Mouse (Mus musculus): ENCODE measurements around the gene Ptms.

DNA sequence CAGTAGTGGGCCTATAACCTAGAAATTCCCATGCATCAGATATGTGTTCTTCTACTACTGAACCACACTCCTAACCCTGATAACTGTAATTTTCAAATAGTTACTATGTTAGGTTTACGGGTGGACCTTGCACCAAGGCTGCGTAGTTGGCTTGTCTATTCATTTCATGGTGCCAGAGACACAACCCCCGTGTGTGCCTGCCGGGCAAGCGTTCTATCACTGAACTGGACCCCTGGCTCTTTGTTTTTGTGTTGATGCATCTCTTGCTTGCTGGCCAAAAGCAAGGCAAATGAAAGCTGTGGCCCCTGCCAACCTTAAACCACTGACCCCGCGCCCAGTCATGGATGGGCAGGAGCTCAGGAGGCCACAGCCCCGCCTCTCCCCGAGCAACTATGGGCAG is 38.1 kb downstream of the Ptms start:
- TF ChIP-seq CTCF (IDR thresholded peaks at IDR 0.05; ENCODE audit: low read depth, low read length) (no peak), GATA1 (IDR thresholded peaks at IDR 0.05; ENCODE audit: borderline replicate concordance, low read length) (no peak), POLR2AphosphoS5 (IDR thresholded peaks at IDR 0.05; ENCODE audit: insufficient replicate concordance, low read depth, low read length) (no peak), GATA2 (IDR thresholded peaks at IDR 0.05; ENCODE audit: borderline replicate concordance, low read depth, low read length) (no peak), TAL1 (conservative IDR thresholded peaks at IDR 0.05; ENCODE audit: low read depth, low read length) (no peak)

Data from G1E (cell line).